Mouse (Mus musculus): ENCODE data around the gene Etnk1. TPM values are rescaled to one million over a fixed set of nuclear protein-coding genes. Genes with fewer than 3 reads are reported as not detected.

Etnk1 gene
- polyA plus RNA-seq (2015; fragmentation: Illumina TruSeq; extraction: RNeasy Lipid Tissue Mini Kit (QIAGEN cat#74804); ENCODE audit: insufficient read depth, low read depth, low replicate concordance), result 13.5 TPM

DNA sequence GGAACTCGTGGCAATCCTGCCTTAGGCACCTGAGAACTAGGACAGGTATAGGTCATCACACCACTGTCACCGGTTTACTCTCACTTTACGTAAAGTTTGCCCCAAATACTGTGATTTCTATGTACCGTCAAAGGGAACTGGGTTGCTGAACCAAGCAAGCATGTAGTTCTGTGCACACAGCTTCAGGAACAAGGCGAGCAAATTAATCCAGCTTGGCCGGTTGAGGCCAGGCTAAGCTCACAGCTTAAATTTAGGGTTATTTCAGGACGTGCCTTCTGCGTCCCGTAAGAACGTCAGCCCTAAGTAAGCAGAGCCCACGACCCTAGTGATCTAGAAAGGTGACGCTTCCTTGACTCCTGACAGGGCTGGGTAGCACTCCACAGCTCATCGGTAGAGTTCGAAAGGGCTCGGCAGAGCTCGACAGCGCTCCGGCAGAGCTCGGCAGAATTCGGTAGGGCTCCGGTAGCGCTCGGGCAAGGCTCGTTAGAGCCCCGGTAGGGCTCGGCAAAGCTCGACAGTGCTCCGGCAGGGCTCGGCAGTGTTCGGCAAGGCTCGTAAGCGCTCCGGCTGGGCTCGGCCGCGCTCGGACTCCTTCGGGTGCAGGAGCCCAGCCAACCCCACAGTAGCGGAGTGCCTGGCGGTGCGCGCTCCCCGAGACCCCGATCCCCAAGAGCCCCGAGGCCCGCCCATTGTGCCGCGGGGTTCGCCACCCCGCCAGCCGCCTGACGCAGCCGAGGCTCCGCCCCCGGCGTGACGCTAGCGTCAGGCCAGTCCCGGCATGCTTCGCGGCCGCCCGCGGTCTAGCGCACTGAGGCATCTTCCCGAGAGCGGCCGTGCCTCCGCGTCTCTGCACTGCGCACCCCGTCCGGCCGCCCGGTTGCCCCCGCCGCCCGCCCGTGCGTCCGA, at the start of gene Etnk1:
Gene Etnk1 (plus strand): TSS at position 770 of the 906 bp plus-strand sequence.

Other genes with a start within 250 kb of the Etnk1 start
- 1.1 TPM for gene St8sia1, start 202.8 kb upstream of the Etnk1 start, polyA plus RNA-seq (2015; fragmentation: Illumina TruSeq; extraction: RNeasy Lipid Tissue Mini Kit (QIAGEN cat#74804); ENCODE audit: insufficient read depth, low read depth, low replicate concordance)
- gene C2cd5, start 67.1 kb upstream of the Etnk1 start, polyA plus RNA-seq (2015; fragmentation: Illumina TruSeq; extraction: RNeasy Lipid Tissue Mini Kit (QIAGEN cat#74804); ENCODE audit: insufficient read depth, low read depth, low replicate concordance), result 6.6 TPM